Mouse (Mus musculus): ENCODE measurements at regions not wholly inside any gene's neighbourhood (a gene's known extent, or its start where the extent isn't known, plus 50 kb on each side); places are given as distances from the start of the nearest gene placed in this dataset.

GRCm38 (mm10) chr10:66342823-66343350 lies 753.0 kb upstream of the Jmjd1c start:
- no peak for DNase-seq (ENCODE audit: low read depth, low spot score)

GRCm38 (mm10) chr10:66348398-66348797 lies 747.5 kb upstream of the Jmjd1c start:
- no peak for DNase-seq (ENCODE audit: low read depth, low spot score)

DNA sequence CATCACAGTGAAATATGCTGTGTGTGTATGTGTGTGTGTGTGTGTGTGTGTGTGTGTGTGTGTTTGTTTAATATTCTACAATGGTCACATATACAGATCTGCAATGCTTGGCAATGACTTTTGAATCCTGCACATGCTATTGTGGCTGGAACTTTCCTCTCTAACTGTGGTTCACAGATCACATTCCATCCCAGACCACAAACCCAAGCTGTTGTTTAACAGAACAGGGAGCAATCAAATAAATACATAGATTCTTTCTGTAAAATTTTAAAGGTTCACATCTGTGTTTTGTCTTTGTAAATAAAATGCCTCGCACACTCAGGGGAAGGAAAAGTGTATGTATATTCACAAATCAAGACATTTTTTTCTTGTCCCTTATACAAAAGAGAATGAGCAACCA lies 744.9 kb upstream of the Jmjd1c start:
- no peak for DNase-seq (ENCODE audit: low read depth, low spot score)

DNA sequence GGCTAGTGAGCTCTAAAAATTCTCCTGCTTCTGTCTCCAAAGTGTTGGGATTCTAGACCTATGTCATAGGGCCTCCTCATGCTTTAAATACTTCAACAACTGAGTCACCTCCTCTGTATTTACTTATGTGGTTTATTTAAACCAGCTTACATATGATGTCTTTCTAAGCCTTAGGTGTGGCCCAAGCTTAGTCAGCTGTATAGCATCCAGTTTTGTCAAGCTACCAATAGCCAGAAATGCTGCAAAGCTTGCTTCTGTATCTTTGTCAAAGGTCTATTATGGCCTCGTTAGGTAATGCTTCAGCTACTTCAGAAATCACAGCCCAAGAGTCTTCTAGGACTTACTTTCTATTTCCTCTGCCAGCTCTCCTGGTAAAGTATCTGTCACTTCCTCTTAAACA lies 741.9 kb upstream of the Jmjd1c start:
- DNase-seq (ENCODE audit: low read depth, low spot score): no peak

DNA sequence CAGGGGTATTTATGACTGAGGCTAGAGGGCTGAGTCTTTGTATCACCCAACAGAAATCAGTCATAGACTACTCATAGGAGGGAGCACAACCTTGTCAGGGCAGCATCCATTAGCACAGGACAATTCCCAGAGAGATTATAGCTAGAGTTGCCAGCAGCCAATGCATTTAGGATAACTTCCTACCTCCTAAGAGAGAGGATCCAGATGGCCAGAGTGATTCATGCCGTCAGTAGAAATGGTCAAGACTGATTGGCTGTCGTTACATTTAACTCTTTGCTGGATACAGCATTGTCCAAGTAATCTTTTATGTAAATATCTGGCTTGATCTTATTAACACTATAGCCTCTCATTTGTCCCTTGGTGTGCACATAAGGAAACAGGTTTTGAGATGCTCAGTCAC lies 740.9 kb upstream of the Jmjd1c start:
- DNase-seq (ENCODE audit: low read depth, low spot score): no peak

DNA sequence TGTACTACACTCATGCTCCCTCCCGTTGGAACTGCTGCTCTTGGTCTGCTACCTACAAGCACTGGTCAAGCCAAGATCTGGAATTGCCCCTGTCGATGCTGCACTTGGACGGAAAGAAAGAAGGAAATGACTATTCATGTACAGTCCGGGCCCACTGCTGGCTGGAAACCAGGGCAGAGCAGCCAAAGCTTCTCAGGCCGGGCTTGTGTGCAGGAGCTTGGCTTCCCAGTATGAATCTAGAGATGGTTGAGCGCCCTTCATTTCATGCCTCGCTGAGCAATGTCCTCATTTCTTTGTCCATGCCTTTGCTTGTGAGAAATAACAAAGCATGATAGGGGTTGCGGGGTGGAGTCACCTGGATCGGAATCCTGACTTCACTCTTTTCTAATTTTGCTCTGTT lies 738.2 kb upstream of the Jmjd1c start:
- no peak for DNase-seq (ENCODE audit: low read depth, low spot score)

DNA sequence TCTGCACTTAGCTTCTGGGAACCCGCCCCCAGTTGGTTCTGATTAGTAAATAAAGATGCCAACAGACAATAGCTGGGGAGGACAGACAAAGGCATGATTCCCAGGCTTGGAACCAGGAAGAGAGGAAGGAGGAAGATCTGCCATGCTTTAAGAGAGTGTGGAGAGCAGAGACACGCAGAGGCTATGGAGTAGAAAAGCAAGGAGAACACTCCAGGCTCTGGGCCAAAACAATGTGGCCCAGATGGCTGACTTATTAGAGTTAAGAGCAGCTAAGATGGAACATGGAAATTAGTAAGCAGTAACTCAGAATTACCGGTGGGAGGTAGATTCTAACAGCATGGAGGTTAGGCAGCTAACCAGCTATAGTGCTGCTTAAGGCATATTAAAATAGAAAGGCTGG lies 725.8 kb upstream of the Jmjd1c start:
- DNase-seq (ENCODE audit: low read depth, low spot score): no peak

GRCm38 (mm10) chr10:66371756-66372155 lies 724.2 kb upstream of the Jmjd1c start:
- no peak for DNase-seq (ENCODE audit: low read depth, low spot score)
